Mouse (Mus musculus): Measurements from ENCODE around the gene Gja4. TPM values are rescaled to one million over a fixed set of nuclear protein-coding genes. Genes with fewer than 3 reads are reported as not detected.

Gene Gja4
- total RNA-seq, 2 experiments from 2014 or later, result 9.2 to 10.8 TPM

GRCm38 (mm10) chr4:127327749-127328148 lies 13.9 kb upstream of the Gja4 start:
- intact Hi-C loops (cut with DNase I), result loop anchor here (10.0 kb wide), 2 partner anchors 283 to 773 kb away; partner anchors contain the start of gene Clspn

DNA sequence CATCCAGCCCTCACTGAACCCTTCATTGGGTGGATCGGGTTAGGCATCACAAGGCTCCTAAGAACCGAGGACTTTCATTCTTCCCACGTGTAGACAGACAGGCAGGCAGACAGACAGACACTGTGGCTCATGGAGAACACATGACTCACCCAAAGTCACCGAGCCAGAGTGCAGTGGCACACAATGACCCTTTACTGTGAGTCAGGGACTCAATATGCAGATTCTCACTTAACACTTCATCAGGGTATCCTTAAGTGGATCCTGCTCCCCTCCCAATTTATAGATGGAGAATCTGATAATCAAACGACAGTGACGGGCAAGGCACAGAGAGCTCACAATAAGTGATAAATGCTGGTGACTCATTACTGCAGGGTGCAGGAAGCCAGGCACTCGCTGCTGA lies 13.4 kb upstream of the Gja4 start:
- DNase-seq (ENCODE audit: extremely low spot score in 1 of 2, low spot score in 2 of 2), result no peak
- intact Hi-C loops (cut with DNase I), result loop anchor here (10.0 kb wide), 2 partner anchors 282 to 772 kb away; partner anchors contain the start of gene Clspn

More at GRCm38 (mm10) chr4:127327749-127328148, 13.9 kb upstream of the Gja4 start:
- DNase-seq (ENCODE audit: extremely low spot score in 1 of 2, low spot score in 2 of 2), result no peak

- no peak for DNase-seq (ENCODE audit: extremely low spot score in 1 of 2, low spot score in 2 of 2)
- intact Hi-C loops (cut with DNase I), result loop anchor here (10.0 kb wide), 2 partner anchors 280 to 770 kb away; partner anchors contain the start of gene Clspn
Observed at GRCm38 (mm10) chr4:127325276-127325675, 11.4 kb upstream of the Gja4 start.

GRCm38 (mm10) chr4:127324759-127325158 lies 10.9 kb upstream of the Gja4 start:
- intact Hi-C loops (cut with DNase I), result loop anchor here (10.0 kb wide), 2 partner anchors 280 to 770 kb away; partner anchors contain the start of gene Clspn
- DNase-seq (ENCODE audit: extremely low spot score in 1 of 2, low spot score in 2 of 2), result peak; percentile 64 to 84

DNA sequence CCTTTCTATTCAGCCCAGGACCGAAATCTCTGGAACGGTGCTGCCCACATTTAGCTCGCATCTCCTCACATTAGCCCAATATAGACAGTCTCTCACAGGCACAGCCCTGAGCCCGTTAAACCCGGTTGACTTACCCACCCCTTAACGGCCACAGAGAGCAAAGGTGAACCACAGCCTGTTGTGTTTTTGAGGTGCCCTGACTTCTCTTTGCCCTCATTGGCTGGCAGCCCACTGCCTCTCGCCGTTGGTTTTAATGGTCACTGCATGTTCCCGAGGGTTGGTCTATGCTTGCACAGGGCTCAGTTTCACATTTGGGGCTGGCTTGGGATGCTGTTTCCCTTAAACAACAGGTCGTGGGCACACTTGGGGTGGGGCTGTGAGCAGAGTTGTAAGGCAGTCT lies 10.5 kb upstream of the Gja4 start:
- intact Hi-C loops (cut with DNase I), result loop anchor here (10.0 kb wide), 2 partner anchors 279 to 769 kb away; partner anchors contain the start of gene Clspn
- DNase-seq (ENCODE audit: extremely low spot score in 1 of 2, low spot score in 2 of 2), result no peak

DNA sequence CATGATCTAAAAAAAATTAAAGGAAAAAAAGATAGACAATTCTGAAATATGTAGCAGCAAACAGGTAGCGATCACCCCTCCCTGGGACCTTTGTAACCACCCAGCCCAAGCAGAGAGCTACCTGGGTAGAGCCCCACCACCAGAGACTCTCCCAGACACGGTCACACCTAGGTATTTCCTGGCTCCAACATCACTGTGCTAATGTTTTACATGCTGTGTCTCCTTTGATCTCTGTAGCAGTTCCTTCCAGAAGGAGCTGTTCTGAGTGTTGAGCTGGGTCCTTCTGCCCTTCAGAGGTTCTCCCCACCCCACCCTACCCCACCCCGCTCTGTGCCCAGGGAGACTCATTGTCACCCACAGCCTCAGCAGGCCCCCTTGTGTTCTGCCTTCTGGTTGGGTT lies 9.8 kb upstream of the Gja4 start:
- intact Hi-C loops (cut with DNase I), result loop anchor here (10.0 kb wide), 2 partner anchors 279 to 769 kb away; partner anchors contain the start of gene Clspn
- no peak for DNase-seq (ENCODE audit: extremely low spot score in 1 of 2, low spot score in 2 of 2)

DNA sequence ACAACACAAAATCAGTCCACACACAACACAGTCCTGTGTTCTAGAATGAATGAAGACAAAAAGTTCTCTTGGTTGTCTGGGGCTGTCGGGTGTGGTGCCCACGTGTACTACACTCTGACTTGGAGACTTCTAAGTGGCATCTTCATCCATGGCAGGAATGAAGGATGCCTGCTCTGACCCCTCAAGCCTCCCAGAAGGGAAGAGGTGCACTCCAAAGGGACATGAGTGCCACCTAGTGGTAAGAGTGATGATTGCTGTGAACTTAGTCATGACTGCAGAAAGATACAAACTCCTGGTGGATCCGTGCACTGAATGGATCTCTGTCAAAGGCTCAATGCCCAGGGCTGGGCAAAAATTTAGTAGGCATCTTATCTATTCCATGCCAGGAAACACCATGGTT lies 5.8 kb upstream of the Gja4 start:
- intact Hi-C loops (cut with DNase I), result loop anchor here (10.0 kb wide), 3 partner anchors 165 to 765 kb away; partner anchors contain the start of gene Clspn
- peak; percentile 52 to 73 for DNase-seq (ENCODE audit: extremely low spot score in 1 of 2, low spot score in 2 of 2)

DNA sequence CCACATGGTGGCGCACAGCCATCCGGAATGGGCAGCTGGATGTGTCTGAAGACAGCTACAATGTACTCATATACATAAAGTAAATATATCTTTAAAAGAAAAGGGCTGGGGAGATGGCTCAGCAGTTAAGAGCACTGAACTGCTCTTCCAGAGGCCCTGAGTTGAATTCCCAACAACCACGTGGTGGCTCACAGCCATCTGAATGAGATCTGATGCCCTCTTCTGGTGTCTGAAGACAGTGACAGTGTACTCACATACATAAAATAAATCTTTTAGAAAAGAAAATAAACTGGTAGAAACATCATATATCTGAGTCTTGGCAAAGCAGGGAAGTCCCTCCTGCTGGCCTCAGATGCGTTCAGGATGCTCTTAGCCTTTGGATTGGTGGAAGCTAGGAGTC lies 3.3 kb upstream of the Gja4 start:
- intact Hi-C loops (cut with DNase I), result loop anchor here (10.0 kb wide), 1 partner anchor 162 kb away; no protein-coding TSS in a partner anchor
- DNase-seq (ENCODE audit: extremely low spot score in 1 of 2, low spot score in 2 of 2), result no peak

DNA sequence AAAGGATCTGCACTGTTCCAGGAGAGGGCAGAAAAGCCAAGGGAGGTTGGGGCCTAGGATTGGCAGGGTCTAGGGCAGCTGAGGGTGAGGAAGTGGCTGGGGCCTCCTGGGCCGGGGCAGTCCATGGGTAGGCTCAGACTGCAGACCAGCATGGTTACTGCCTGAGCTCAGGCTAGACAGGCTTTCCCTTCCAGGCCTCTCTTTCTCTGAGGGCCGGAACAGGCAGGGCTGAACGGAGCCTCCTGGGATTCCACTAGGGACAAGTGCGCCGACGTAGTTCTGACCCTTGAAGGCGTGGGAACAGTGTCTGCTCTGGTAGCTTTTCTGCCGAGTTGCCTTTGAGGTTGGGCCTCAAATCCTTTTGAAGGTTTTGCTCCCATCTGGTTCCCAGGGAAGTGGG lies 1.9 kb upstream of the Gja4 start:
- intact Hi-C loops (cut with DNase I), result loop anchor here (2.0 to 10.0 kb wide), 2 partner anchors 63 to 161 kb away; no protein-coding TSS in a partner anchor
- peak in 1 of 2 experiments; percentile 60 for DNase-seq (ENCODE audit: extremely low spot score in 1 of 2, low spot score in 2 of 2)

DNA sequence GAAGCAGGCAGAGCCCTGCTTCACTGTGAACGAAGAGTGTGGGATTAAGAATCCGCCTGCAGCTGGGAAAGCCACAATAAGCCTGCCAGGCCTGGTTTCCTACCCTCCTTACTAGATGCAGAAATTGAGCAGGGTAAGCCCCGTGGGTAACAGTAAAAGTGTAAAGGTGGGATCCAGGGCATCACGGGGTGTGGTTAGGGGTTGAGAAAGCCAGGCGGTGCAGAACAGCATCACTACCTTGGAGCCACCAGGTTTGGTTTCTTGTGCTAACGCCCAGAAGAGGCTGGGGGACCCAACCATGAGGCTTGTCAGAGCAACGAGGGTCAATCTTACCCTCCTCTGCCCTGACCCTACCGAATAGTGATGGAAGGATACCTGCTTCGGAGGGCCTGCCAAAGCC lies 746 bp upstream of the Gja4 start:
- DNase-seq (ENCODE audit: extremely low spot score in 1 of 2, low spot score in 2 of 2), result no peak
- intact Hi-C loops (cut with DNase I), result loop anchor here (2.0 to 10.0 kb wide), 2 partner anchors 62 to 160 kb away; no protein-coding TSS in a partner anchor

GRCm38 (mm10) chr4:127312349-127312748 lies 1.5 kb downstream of the Gja4 start:
- no peak for DNase-seq (ENCODE audit: extremely low spot score in 1 of 2, low spot score in 2 of 2)
- intact Hi-C loops (cut with DNase I), result loop anchor here (10.0 kb wide), 1 partner anchor 158 kb away; no protein-coding TSS in a partner anchor

DNA sequence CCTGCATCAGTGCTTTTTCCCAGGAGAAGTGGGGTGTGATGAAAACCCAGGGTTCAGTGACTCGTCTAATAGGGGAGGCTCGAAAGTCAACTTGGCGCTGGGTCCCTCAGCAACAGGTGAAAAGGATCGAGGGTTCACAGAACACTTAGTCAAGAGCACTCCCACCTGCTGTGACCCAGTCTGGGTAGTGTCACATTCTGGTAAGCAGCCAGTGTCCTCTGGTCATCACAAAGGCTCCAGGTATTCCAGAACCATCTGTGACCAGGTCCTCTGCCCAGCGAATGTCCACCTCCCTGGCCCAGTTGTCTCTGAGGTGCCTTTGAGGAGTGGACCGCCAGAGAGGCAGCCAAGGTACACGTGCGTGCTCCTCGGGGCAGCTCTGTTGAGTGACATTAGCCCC lies 2.3 kb downstream of the Gja4 start:
- intact Hi-C loops (cut with DNase I), result loop anchor here (10.0 kb wide), 1 partner anchor 157 kb away; no protein-coding TSS in a partner anchor

GRCm38 (mm10) chr4:127306915-127307314 lies 6.9 kb downstream of the Gja4 start:
- no peak for DNase-seq (ENCODE audit: extremely low spot score in 1 of 2, low spot score in 2 of 2)
- intact Hi-C loops (cut with DNase I), result no loop called here

More for the DNA sequence above, 2.3 kb downstream of the Gja4 start:
- no peak for DNase-seq (ENCODE audit: extremely low spot score in 1 of 2, low spot score in 2 of 2)

DNA sequence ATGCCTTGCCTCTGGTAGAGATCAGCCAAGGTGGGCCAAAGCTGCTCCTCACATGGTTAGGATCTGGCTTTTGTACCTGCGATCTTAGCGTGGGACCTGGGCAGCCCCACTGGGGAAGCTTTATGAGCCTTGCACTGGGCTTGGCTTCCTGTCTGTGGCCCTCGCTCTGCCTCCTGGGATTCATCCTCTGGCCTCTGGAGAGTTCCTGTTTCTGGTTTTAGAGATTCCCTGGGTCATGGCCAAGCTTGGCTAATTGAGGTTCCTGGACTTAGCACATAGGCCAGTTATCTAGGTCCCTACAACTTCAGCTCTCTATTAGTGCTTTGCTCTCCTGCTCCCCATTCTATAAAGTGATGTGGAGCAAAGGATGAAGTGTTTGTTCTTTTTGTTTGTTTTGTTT lies 10.0 kb downstream of the Gja4 start:
- peak in 1 of 2 experiments; percentile 55 for DNase-seq (ENCODE audit: extremely low spot score in 1 of 2, low spot score in 2 of 2)
- intact Hi-C loops (cut with DNase I), result no loop called here

GRCm38 (mm10) chr4:127300503-127300902 lies 13.3 kb downstream of the Gja4 start:
- DNase-seq (ENCODE audit: extremely low spot score in 1 of 2, low spot score in 2 of 2), result no peak
- intact Hi-C loops (cut with DNase I), result no loop called here

DNA sequence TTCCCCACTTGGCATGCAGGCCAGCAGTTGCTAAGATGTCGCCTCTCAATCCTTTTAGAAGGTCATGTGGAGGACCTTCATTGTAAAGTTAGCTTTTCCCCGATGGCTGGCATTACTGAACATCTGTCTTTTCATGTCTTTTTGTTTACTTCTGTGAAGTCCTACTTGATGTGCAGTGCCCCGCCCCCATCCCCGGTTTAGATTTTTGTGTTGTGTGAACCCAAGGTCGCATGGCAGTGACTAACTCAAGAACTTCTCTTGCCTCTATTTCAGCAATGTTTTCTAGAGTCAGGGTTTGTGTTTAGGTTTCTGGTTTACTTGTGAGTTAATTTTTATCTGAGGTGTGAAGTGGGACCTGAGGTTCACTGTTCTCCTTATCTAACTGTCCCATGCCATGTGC lies 21.2 kb downstream of the Gja4 start:
- no peak for DNase-seq (ENCODE audit: extremely low spot score in 1 of 2, low spot score in 2 of 2)
- intact Hi-C loops (cut with DNase I), result no loop called here

DNA sequence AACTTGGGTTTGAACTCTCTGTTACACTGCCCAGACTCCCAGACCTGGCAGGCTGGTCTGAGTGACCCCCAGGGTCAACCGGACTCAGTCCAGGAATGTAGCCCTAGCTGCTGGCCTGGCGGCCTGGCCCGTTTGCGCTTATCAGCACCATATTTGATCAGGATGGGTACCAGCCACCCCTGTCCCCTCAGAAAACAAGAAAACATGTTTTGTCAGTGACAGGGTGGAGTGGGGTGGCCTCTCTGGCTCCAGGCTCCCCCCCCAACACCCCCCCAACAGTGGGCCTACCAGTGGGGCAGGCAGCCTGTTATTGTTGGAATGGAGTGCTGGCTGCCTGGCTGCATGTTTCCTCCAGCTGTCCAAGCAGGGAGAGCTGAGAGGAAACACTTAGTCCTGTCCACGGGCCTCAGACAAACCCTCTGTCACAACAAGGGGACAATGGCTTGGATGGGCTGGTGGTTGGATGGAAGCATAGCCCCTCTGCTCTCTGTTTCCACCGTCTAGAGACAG lies 24.7 kb downstream of the Gja4 start:
- intact Hi-C loops (cut with DNase I), result no loop called here
- peak in 1 of 2 experiments; percentile 66 for DNase-seq (ENCODE audit: extremely low spot score in 1 of 2, low spot score in 2 of 2)

DNA sequence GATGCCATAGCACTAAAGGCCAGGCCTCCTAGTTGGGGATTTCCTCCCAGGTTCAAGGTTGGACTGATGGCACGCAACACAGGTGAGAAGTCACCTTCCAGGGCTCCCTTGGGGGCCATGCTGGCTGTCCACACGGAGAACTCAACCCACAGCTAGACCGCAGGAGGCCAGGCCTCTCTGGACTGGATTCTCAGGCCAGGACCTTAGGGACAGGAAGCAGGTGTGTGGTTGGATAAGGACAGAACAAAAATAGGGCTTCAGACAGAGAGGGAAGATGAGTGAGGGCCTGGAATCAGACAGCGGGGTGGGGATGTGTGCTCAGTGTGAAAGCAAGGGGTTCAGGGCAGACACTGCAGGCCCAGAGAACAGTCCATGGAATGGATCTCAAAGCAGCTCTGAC lies 26.9 kb downstream of the Gja4 start:
- no peak for DNase-seq (ENCODE audit: extremely low spot score in 1 of 2, low spot score in 2 of 2)
- intact Hi-C loops (cut with DNase I), result no loop called here

GRCm38 (mm10) chr4:127279241-127279640 lies 34.6 kb downstream of the Gja4 start:
- DNase-seq (ENCODE audit: extremely low spot score in 1 of 2, low spot score in 2 of 2), result no peak
- intact Hi-C loops (cut with DNase I), result no loop called here

DNA sequence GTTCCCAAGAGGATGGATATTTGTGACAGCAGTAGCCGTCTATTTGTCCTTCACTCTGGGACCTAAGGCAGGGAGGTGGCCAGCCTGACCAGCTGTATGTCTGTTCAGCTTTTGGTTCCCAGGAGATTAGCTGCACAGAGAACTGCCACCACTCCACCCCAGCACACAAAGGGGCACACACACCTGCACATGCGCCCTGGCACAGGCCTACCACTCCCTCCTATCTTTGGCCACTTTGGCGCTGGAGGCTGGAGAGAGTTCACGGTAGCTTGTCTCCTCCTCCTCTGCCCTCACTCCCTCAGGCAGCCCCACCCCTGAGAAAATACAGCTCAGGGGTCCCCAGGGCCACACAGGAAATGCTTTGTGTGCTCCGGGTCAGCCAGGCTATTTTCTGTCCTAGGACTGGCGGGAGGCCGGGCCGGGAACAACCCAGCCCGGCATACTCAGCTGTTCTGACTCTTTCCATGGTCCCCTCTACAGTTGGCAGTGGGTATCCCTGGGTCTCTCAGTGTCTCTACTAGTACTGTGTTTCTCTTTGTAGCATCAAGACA lies 35.3 kb downstream of the Gja4 start:
- intact Hi-C loops (cut with DNase I), result no loop called here

More for the DNA sequence above, 35.3 kb downstream of the Gja4 start:
- peak in 1 of 2 experiments; percentile 70 for DNase-seq (ENCODE audit: extremely low spot score in 1 of 2, low spot score in 2 of 2)

Measured in left cerebral cortex, postnatal 10 days (tissue).